Mouse (Mus musculus) hindlimb bud, embryonic 11.5 days (tissue): ENCODE results near the gene Ghr.

ENCODE experiments used
- DNase-seq: peaks from one replicate; pipeline ENCODE4 v3.0.0-alpha.2; 2012; ENCODE audit warnings: low read depth, low spot score; ENCODE audit errors: extremely low spot score

Gene Ghr

GRCm38 (mm10) chr15:3582807-3583636 is at the start of gene Ghr:
Gene Ghr, minus strand, starts transcription at chr15:3583492.
- DNase-seq: no peak

DNA sequence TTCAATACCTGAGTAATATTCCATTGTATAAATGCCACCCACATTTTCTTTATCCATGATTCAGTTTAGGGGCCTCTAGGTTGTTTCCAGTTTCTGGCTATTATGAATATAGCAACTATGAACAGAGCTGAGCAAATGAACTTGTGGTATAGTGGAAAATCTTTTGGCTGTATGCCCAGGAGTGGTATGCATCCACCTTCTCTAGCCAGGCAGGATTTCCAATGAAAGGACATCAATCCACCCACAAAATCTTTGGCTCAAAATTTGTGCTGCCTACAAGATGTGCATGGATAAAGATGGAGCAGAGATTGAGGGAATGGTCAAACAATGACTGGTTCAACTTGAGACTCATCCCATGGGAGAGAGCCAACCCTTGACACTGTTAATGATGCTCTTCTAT is 39.5 kb upstream of the Ghr start:
- DNase-seq: no peak

DNA sequence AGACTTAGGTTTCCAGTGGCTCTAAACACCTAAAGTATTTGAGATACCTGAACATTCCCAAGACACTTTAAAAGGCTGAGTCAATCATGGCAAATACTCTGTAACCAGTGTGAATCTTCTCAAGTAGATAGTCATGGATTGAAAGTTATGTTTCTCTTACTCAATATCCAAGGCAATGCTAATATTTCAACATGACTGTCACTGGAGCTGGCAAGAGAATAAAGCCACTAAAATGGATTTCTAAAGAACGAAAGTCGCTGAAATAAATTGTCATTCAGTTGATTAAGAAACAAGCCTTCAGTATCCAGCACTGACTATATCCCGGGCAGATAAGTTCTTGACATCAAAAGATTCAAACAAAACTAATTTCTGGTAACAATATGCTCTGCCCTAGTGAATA is 37.1 kb upstream of the Ghr start:
- no peak for DNase-seq

DNA sequence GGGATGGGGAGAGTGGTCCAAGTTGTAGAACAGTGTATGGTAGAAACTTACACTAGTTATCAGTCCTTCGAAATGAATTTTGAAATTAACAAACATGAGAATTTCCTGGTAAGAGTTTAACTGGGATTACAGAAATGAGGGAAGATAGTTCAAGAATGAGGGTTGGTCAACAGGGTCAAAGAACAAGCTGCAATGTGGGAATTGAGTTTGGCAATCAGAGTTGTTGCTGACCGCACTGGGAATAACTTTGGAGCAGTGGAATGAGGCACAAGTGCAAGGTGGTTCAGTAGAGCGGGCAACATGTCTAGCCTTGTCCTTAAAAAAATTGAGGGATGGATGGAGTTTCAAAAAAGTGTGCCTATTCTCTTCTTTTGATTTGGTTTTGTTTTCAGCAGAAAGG is 35.0 kb upstream of the Ghr start:
- no peak for DNase-seq

DNA sequence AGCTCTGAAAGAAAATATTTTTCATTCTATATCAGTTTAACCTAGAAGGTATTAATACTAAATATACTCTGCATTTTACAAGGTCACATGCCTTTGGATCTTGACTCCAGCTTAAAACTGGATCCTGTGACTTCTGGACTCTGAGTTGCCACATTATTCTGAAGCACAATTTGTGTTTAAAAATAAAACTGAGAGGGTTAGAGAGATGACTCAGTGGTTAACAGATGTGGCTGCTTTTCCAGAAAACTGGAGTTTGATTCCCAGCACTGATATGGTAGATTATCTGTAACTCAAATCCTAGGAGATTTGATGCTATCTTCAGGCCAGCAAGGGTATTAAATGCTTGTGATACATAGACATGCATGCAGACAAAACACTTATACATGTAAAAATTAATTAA is 28.7 kb upstream of the Ghr start:
- DNase-seq: no peak

DNA sequence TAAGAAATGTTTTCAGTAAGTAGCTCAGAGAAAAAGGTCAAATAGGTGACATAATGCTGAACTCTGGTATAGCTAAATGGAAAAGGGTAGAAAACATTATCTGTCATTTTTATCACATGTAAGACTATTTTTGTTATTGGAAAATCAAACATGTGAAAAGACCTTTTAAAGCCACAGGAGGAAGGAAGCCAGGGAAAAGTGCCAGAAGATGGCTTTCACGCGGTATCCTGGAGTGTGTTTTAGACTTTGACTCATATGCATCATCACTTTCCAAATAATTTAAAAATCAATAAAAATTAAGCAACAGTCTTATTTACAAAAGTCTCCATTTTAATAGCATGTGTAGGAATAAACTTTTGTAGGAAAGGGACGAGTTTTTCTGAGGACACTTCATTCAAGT is 24.7 kb upstream of the Ghr start:
- no peak for DNase-seq

DNA sequence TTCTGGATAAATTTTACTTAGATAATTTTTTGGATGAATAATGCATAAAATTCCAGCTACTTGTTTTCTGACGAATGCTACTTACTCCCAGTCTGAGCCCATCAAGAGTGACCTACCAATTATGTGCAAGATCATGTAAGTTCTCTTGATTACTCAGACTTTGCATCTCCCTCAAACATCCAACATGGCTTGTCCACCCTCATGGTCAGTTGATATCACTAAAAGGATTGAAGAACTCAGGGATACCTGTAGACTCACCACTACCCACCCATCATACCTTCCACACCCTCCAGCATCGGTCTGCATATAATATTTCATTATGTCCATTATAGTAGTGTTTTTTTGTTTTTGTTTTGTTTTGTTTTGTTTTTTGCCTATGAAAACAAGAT is 18.8 kb upstream of the Ghr start:
- no peak for DNase-seq

- no peak for DNase-seq
Measured at GRCm38 (mm10) chr15:3601422-3602097, 18.3 kb upstream of the Ghr start.

- DNase-seq: no peak
Measured at GRCm38 (mm10) chr15:3587879-3588278, 4.6 kb upstream of the Ghr start.

GRCm38 (mm10) chr15:3584361-3584760 is 1.1 kb upstream of the Ghr start:
- DNase-seq: no peak

- no peak for DNase-seq
Measured at GRCm38 (mm10) chr15:3581861-3582806, 1.2 kb downstream of the Ghr start.

DNA sequence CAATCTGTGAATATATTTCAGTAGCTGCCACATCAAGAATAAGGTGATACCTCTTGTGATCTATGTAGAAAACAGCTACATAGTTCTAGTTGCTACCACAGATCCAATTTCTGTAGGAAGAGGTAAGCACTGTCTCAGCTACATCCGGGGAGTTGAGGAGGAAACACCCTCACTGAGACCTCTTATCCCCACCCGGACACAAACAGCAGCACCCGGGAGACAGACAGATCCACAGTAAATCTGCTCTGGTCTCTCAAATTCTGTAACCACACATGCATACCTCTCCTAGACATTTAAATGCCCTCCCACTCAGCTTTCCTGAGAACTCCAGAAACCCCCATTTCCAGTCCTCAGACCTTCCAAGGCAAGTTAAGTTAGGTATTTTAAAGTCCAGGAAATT is 2.0 kb downstream of the Ghr start:
- DNase-seq: no peak

GRCm38 (mm10) chr15:3580216-3580615 is 3.1 kb downstream of the Ghr start:
- no peak for DNase-seq

DNA sequence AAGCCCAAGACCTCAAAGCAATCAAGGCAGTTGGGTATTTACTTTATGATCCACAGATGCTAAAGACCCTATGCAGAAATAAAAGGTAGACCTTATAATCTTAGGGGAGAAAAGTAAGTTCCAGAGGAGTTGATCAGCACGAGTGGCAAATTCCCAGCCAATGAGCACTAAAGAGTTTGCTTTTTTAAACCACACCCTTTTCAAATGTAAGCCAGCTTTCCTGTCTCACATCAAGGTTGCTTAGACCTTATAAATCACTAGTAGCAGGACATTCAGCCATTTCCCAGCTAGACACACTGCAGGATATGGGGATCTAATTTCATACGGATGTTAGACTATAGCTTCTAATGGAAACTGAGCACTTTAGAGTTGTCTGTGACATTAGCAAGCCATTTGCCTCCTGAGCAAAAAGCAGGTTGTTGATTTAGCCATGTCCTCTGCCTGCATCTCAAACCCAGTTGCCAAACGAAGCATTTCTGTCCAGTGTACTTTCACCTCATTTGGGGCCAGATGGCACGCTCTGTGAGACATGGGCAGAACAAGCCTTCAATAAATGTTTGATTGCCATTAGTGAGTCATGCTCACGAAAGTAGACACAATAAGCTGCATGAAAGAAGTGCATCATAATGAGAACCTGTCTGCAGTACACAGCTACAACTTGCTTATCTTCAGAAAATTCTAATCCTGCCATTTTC is 4.9 kb downstream of the Ghr start:
- no peak for DNase-seq

DNA sequence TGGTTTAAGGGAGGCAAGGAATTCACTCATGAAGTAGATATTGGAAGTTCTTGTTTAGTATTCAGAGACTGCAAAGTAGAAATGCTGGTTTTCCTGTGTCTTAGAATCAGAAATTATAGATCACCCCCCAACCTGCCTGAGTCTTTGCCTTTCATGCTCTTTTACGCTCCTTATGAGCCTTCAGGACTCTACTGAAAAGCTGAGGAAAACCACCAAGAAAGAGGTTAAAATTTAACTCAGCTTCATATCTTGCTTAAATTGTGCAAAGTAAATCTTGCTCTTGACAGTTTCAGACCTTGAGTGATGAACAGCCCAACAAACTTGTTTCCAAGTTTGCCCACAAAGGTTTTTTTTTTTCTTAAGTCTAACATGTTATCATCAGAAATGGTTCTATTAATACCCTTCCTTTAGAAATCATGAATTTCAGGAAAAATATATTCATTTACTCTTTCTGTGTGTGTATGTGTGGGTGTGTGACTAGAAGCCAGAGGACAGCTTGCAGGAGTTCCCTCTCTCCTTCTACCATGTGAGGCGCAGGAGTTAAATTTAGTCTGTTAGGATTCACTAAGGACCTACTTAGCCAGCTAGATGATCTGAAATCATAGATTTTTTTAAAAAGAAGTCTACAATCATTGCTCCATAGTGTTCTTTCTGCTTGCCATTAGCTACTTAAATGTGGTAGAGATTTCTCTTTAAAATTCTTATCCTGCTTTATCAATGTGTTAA is 14.0 kb downstream of the Ghr start:
- DNase-seq: no peak

DNA sequence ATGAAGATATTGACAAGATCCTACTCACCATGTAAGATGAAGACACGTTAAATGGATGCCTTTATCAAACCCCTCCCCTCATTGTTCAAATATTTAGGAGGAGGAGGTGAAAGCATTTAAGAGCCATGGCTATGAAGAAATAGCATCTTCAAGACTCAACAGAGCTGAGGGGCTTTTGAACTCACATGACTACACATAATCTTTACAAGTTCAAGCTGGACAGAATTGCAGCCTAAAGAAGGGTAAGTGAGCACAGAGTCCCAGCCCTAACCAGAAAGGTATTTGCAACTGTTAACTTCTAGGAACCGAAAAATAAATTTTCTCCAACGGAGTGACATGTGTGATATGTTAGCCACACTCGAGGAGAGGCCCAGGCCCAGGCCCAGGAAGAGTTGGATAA is 18.7 kb downstream of the Ghr start:
- DNase-seq: no peak

GRCm38 (mm10) chr15:3563929-3564516 is 19.3 kb downstream of the Ghr start:
- DNase-seq: no peak

DNA sequence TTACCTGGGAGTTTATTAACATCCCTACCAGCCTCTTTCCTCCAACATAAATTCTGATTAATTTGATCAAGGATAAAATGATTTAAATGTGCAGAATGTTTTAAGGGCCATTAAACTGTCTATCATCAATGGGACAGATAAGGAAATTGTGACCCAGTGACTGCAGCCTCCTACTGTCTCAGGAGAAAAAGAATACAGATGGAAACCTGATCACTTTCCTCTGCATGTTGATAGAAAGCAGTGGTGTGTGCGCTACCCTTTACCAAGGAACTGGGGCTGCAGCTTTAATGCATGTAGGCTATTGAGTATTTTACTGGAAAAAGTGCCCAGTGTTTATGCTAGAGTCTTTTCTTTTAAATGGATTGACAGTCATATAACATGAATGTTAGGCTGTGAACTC is 19.8 kb downstream of the Ghr start:
- DNase-seq: no peak

GRCm38 (mm10) chr15:3558524-3558923 is 24.8 kb downstream of the Ghr start:
- no peak for DNase-seq

DNA sequence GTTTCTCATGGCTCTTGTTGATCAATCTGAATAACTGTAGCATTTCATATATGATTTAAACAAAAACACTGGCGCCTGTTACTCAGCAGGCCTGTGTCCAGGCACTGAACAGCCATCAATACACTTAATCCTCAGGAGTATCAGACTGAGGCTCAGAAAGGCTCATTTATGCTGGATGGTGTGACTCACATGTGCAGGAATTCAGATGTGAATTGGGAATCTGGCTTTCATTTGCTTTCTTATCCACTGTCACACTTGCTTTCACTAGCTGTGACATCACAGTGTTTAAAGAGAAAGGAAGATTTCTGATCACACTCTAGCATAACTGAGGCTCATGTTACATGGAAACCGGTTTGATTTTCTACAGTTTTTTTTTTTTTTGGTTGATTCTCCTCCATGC is 39.0 kb downstream of the Ghr start:
- DNase-seq: no peak
